Mouse (Mus musculus) G1E (cell line): ENCODE measurements around the gene Mdm2. TPM values are rescaled to one million over a fixed set of nuclear protein-coding genes. Genes with fewer than 3 reads are reported as not detected.

Source experiments
- ATAC-seq: 2 replicates; pipeline ENCODE4 v1.8.0; 2016; ENCODE audit warnings: mild to moderate bottlenecking; ENCODE audit not compliant: insufficient number of reproducible peaks, poor library complexity, low FRiP score, severe bottlenecking; ENCODE audit errors: extremely low read depth
- DNase-seq: peaks from one replicate; pipeline ENCODE4 v3.0.0; 2012; ENCODE audit warnings: low spot score
- H3K27me3 ChIP-seq: 2 replicates; pipeline ENCODE4 v1.6.1; 2012; ENCODE audit warnings: mild to moderate bottlenecking, low read length, inconsistent platforms; ENCODE audit not compliant: insufficient read depth
- H3K36me3 ChIP-seq: replicated peaks from 2 replicates; pipeline ENCODE3; 2012; ENCODE audit warnings: mild to moderate bottlenecking, inconsistent platforms
- H3K4me1 ChIP-seq: 2 replicates; pipeline ENCODE4 v1.6.1; 2012; ENCODE audit warnings: low read depth, low read length, inconsistent platforms, mixed read lengths; ENCODE audit not compliant: insufficient read depth
- H3K4me3 ChIP-seq: 2 replicates; pipeline ENCODE4 v1.5.1; 2012; ENCODE audit warnings: low read depth, mild to moderate bottlenecking, inconsistent platforms, low read length, moderate library complexity, mixed read lengths
- H3K9me3 ChIP-seq: replicated peaks from 2 replicates; pipeline ENCODE4 v1.6.1; 2012; ENCODE audit warnings: inconsistent platforms
- CTCF ChIP-seq: IDR thresholded peaks from 2 replicates; pipeline ENCODE4 v1.5.1; 2012; ENCODE audit warnings: low read depth, low read length, inconsistent platforms, mixed read lengths
- GATA1 ChIP-seq: IDR thresholded peaks from 2 replicates; pipeline ENCODE4 v1.6.1; 2012; ENCODE audit warnings: borderline replicate concordance, low read length, inconsistent platforms, mixed read lengths
- GATA2 ChIP-seq: IDR thresholded peaks from 2 replicates; pipeline ENCODE4 v1.6.1; 2012; ENCODE audit warnings: low read depth, low read length, inconsistent platforms, borderline replicate concordance
- POLR2AphosphoS5 ChIP-seq: IDR thresholded peaks from 2 replicates; pipeline ENCODE4 v1.6.1; 2012; ENCODE audit warnings: low read depth, low read length, inconsistent platforms; ENCODE audit not compliant: insufficient replicate concordance
- TAL1 ChIP-seq: conservative IDR thresholded peaks from 2 replicates; pipeline ENCODE4 v1.6.1; 2012; ENCODE audit warnings: low read depth, low read length, inconsistent platforms, mixed read lengths
- polyA plus RNA-seq: library from polyadenylated mRNA; stranded (reverse); fragments of >175 nt; gene quantifications from 2 replicates; pipeline ENCODE4 v1.2.3, GENCODE M21; 2012
- total RNA-seq, 2 experiments: library from RNA; stranded (forward) in 1 of 2; stranded (reverse) in 1 of 2; fragments of 200-1000 nt in 1 of 2; fragments of >200 nt in 1 of 2; fragmentation: Nextera tagmentation in 1 of 2; gene quantifications; 2 replicates each; pipeline ENCODE4 v1.2.3; 2014 to 2017

Mdm2 gene
- total and polyA plus RNA-seq, 3 experiments, result 41.3 to 153 (median 97.1) TPM

GRCm38 (mm10) chr10:117728574-117728973 is 18.0 kb upstream of the Mdm2 start:
- Histone ChIP-seq H3K4me3 (no peak overlapping the region), H3K4me1 (peaks cover 43% of the 10 kb centered on the region), H3K36me3 (no peaks in the 10 kb centered on the region), H3K27me3 (peaks cover 12% of the 10 kb centered on the region), H3K9me3 (no peaks in the 10 kb centered on the region)
- DNase-seq (no peak), ATAC-seq (no peak)
- TF ChIP-seq GATA2, result no peak

GRCm38 (mm10) chr10:117727518-117728110 is 17.1 kb upstream of the Mdm2 start:
- peaks cover 33% of the 10 kb centered on the region for H3K4me1 ChIP-seq
- H3K27me3 ChIP-seq, result peaks cover 12% of the 10 kb centered on the region
- ATAC-seq, result no peak
- no peak for TF ChIP-seq POLR2AphosphoS5
- no peak for TF ChIP-seq TAL1
- TF ChIP-seq GATA2, result no peak
- no peak for TF ChIP-seq GATA1
- TF ChIP-seq CTCF, result no peak
- no peaks in the 10 kb centered on the region for H3K36me3 ChIP-seq
- no peaks in the 10 kb centered on the region for H3K9me3 ChIP-seq
- H3K4me3 ChIP-seq, result no peak overlapping the region
- DNase-seq, result no peak

GRCm38 (mm10) chr10:117726888-117727385 is 16.4 kb upstream of the Mdm2 start:
- Histone ChIP-seq H3K4me1 (peaks cover 27% of the 10 kb centered on the region), H3K36me3 (no peaks in the 10 kb centered on the region), H3K27me3 (peaks cover 12% of the 10 kb centered on the region), H3K4me3 (no peak overlapping the region), H3K9me3 (no peaks in the 10 kb centered on the region)
- ATAC-seq (no peak), DNase-seq (no peak)
- TF ChIP-seq POLR2AphosphoS5, result no peak
- no peak for TF ChIP-seq CTCF
- no peak for TF ChIP-seq TAL1

GRCm38 (mm10) chr10:117726350-117726749 is 15.8 kb upstream of the Mdm2 start:
- ATAC-seq (no peak), DNase-seq (no peak)
- no peaks in the 10 kb centered on the region for H3K9me3 ChIP-seq
- H3K36me3 ChIP-seq, result no peaks in the 10 kb centered on the region
- H3K27me3 ChIP-seq, result peaks cover 12% of the 10 kb centered on the region
- no peak for TF ChIP-seq TAL1
- TF ChIP-seq GATA1, result no peak
- no peak for TF ChIP-seq GATA2
- no peak for TF ChIP-seq POLR2AphosphoS5
- no peak for TF ChIP-seq CTCF
- peaks cover 26% of the 10 kb centered on the region for H3K4me1 ChIP-seq
- no peak overlapping the region for H3K4me3 ChIP-seq

GRCm38 (mm10) chr10:117725671-117726070 is 15.1 kb upstream of the Mdm2 start:
- DNase-seq (no peak), ATAC-seq (no peak)
- Histone ChIP-seq H3K36me3 (no peaks in the 10 kb centered on the region), H3K4me3 (no peak overlapping the region), H3K4me1 (peaks cover 20% of the 10 kb centered on the region), H3K9me3 (no peaks in the 10 kb centered on the region), H3K27me3 (peaks cover 12% of the 10 kb centered on the region)
- TF ChIP-seq TAL1 (no peak), GATA2 (no peak), POLR2AphosphoS5 (no peak)

GRCm38 (mm10) chr10:117724804-117725361 is 14.3 kb upstream of the Mdm2 start:
- TF ChIP-seq GATA1 (no peak), GATA2 (no peak)
- H3K27me3 ChIP-seq, result peaks cover 12% of the 10 kb centered on the region
- no peak for ATAC-seq

GRCm38 (mm10) chr10:117724136-117724718 is 13.7 kb upstream of the Mdm2 start:
- no peak for TF ChIP-seq TAL1
- no peak for TF ChIP-seq CTCF
- TF ChIP-seq GATA2, result no peak
- TF ChIP-seq POLR2AphosphoS5, result no peak
- TF ChIP-seq GATA1, result no peak
- DNase-seq (no peak), ATAC-seq (no peak)

More at GRCm38 (mm10) chr10:117724804-117725361, 14.3 kb upstream of the Mdm2 start:
- no peak for DNase-seq
- Histone ChIP-seq H3K4me1 (peaks cover 15% of the 10 kb centered on the region), H3K9me3 (no peaks in the 10 kb centered on the region), H3K4me3 (no peak overlapping the region), H3K36me3 (no peaks in the 10 kb centered on the region)

More at GRCm38 (mm10) chr10:117724136-117724718, 13.7 kb upstream of the Mdm2 start:
- Histone ChIP-seq H3K4me1 (peaks cover 13% of the 10 kb centered on the region), H3K36me3 (no peaks in the 10 kb centered on the region), H3K9me3 (no peaks in the 10 kb centered on the region), H3K4me3 (no peak overlapping the region), H3K27me3 (peaks cover 8% of the 10 kb centered on the region)
